Mouse (Mus musculus) kidney, postnatal 0 days (tissue): Measurements from ENCODE around the gene Plcb1. TPM values are rescaled to one million over a fixed set of nuclear protein-coding genes. Genes with fewer than 3 reads are reported as not detected.

Experiments
- ATAC-seq: fragments of 200-750 bp; cut with Nextera tagmentation; replicated peaks from 2 replicates; pipeline ENCODE4 v1.8.0; 2017; ENCODE audit warnings: low read depth, moderate number of reproducible peaks, moderate TSS enrichment, moderate library complexity; ENCODE audit not compliant: low FRiP score
- DNase-seq: peaks from one replicate; pipeline ENCODE4 v3.0.0-alpha.2; 2016; ENCODE audit warnings: low spot score
- H3K27ac ChIP-seq: fragments of 300-500 bp; sonication (generic); 2 replicates; pipeline ENCODE4 v1.5.1; 2014; ENCODE audit warnings: mild to moderate bottlenecking
- H3K27me3 ChIP-seq: fragments of 300-500 bp; sonication (generic); 2 replicates; pipeline ENCODE4 v1.6.1; 2014; ENCODE audit warnings: low read length, mixed read lengths; ENCODE audit not compliant: insufficient read depth
- H3K36me3 ChIP-seq: fragments of 300-500 bp; sonication (generic); 2 replicates; pipeline ENCODE4 v1.6.1; 2014; ENCODE audit warnings: low read length, mixed read lengths; ENCODE audit not compliant: insufficient read depth
- H3K4me1 ChIP-seq: fragments of 300-500 bp; sonication (generic); replicated peaks from 2 replicates; pipeline ENCODE4 v1.6.1; 2014; ENCODE audit warnings: antibody characterized with exemption, low read length, mixed read lengths; ENCODE audit not compliant: insufficient read depth
- H3K4me2 ChIP-seq: fragments of 300-500 bp; sonication (generic); 2 replicates; pipeline ENCODE4 v1.6.1; 2014; ENCODE audit warnings: mild to moderate bottlenecking, low read length, moderate library complexity, mixed read lengths
- H3K4me3 ChIP-seq: fragments of 300-500 bp; sonication (generic); replicated peaks from 2 replicates; pipeline ENCODE4 v1.5.1; 2014; ENCODE audit warnings: low read depth, low read length
- H3K9ac ChIP-seq: fragments of 300-500 bp; sonication (generic); 2 replicates; pipeline ENCODE4 v1.6.1; 2014; ENCODE audit warnings: low read depth, low read length
- H3K9me3 ChIP-seq: fragments of 300-500 bp; sonication (generic); replicated peaks from 2 replicates; pipeline ENCODE4 v1.6.1; 2016; ENCODE audit warnings: low read length, inconsistent platforms, mixed read lengths
- CTCF ChIP-seq: IDR thresholded peaks from 2 replicates; pipeline ENCODE4 v1.5.1; 2016; ENCODE audit warnings: antibody characterized with exemption, low read depth, mild to moderate bottlenecking, moderate library complexity
- WGBS: fragments of 180-500 bp; shearing (Covaris S2); extraction: QIAGEN DNeasy Blood & Tissue Kit; methylation state at CpG from one replicate; pipeline ENCODE4 v1.1.7; 2014; 5-methylcytosine and 5-hydroxymethylcytosine counted together
- polyA plus RNA-seq: library from polyadenylated mRNA; unstranded; fragments of >200 nt; fragmentation: Nextera tagmentation; extraction: Ambion mirVana; gene quantifications from 2 replicates; pipeline ENCODE4 v1.2.1, GENCODE M21; 2015

The Plcb1 gene
- polyA plus RNA-seq, 1 experiment from 2014 or later = 20.8 TPM

GRCm38 (mm10) chr2:135165512-135165911 is 379.6 kb downstream of the Plcb1 start:
- no peak for DNase-seq
- no peak overlapping the region for H3K4me3 ChIP-seq
- no peaks in the 10 kb centered on the region for H3K36me3 ChIP-seq
- no peak for ATAC-seq
- TF ChIP-seq CTCF = no peak
- H3K4me1 ChIP-seq = no peaks in the 10 kb centered on the region
- 60% methylated on average over 3 of the region's 3 CpGs for WGBS
- no peak overlapping the region for H3K27ac ChIP-seq
- H3K9me3 ChIP-seq = 0 out of 2 replicates have a peak, but pooled peaks cover 4% of the 10 kb centered on the region
- no peak overlapping the region for H3K9ac ChIP-seq
- H3K4me2 ChIP-seq = no peak overlapping the region
- no peaks in the 10 kb centered on the region for H3K27me3 ChIP-seq

- Histone ChIP-seq H3K36me3 (no peaks in the 10 kb centered on the region), H3K27me3 (no peaks in the 10 kb centered on the region), H3K9ac (no peak overlapping the region), H3K4me2 (no peak overlapping the region), H3K4me1 (no peaks in the 10 kb centered on the region; the same call in 1 of the 2 replicates), H3K27ac (no peak overlapping the region), H3K9me3 (no peaks in the 10 kb centered on the region), H3K4me3 (no peak overlapping the region)
- TF ChIP-seq CTCF = no peak
- 67% methylated on average over 4 of the region's 4 CpGs for WGBS
- DNase-seq (no peak), ATAC-seq (no peak)
Observed at GRCm38 (mm10) chr2:135175544-135175943, 389.7 kb downstream of the Plcb1 start.

- H3K4me2 ChIP-seq = no peak overlapping the region
- H3K27ac ChIP-seq = no peak overlapping the region
- DNase-seq (no peak), ATAC-seq (no peak)
- no peak overlapping the region for H3K9ac ChIP-seq
- no peak overlapping the region for H3K4me3 ChIP-seq
- no peaks in the 10 kb centered on the region for H3K27me3 ChIP-seq
- TF ChIP-seq CTCF = no peak
- H3K9me3 ChIP-seq = no peaks in the 10 kb centered on the region
- no peaks in the 10 kb centered on the region for H3K4me1 ChIP-seq
- H3K36me3 ChIP-seq = no peaks in the 10 kb centered on the region
- WGBS = 69% methylated on average over 6 of the region's 6 CpGs
Observed at GRCm38 (mm10) chr2:135187659-135188058, 401.8 kb downstream of the Plcb1 start.

GRCm38 (mm10) chr2:135200830-135201229 is 415.0 kb downstream of the Plcb1 start:
- no peaks in the 10 kb centered on the region for H3K9me3 ChIP-seq
- no peak for TF ChIP-seq CTCF
- no peak overlapping the region for H3K9ac ChIP-seq
- DNase-seq (no peak), ATAC-seq (no peak)
- no peak overlapping the region for H3K27ac ChIP-seq
- WGBS = 87% methylated on average over 3 of the region's 3 CpGs
- H3K36me3 ChIP-seq = no peaks in the 10 kb centered on the region
- H3K4me2 ChIP-seq = no peak overlapping the region
- H3K27me3 ChIP-seq = no peaks in the 10 kb centered on the region
- no peaks in the 10 kb centered on the region for H3K4me1 ChIP-seq
- no peak overlapping the region for H3K4me3 ChIP-seq

- H3K9ac ChIP-seq = no peak overlapping the region
- WGBS = 62% methylated on average over 4 of the region's 4 CpGs
- no peak overlapping the region for H3K4me3 ChIP-seq
- no peak for TF ChIP-seq CTCF
- ATAC-seq (no peak), DNase-seq (no peak)
- H3K4me2 ChIP-seq = no peak overlapping the region
- no peaks in the 10 kb centered on the region for H3K27me3 ChIP-seq
- no peak overlapping the region for H3K27ac ChIP-seq
- no peaks in the 10 kb centered on the region for H3K4me1 ChIP-seq
- H3K36me3 ChIP-seq = no peaks in the 10 kb centered on the region
- H3K9me3 ChIP-seq = no peaks in the 10 kb centered on the region
Observed at GRCm38 (mm10) chr2:135202390-135202789, 416.5 kb downstream of the Plcb1 start.

GRCm38 (mm10) chr2:135204141-135205120 is 418.6 kb downstream of the Plcb1 start:
- no peak overlapping the region for H3K9ac ChIP-seq
- no peak for DNase-seq

More at GRCm38 (mm10) chr2:135204141-135205120, 418.6 kb downstream of the Plcb1 start:
- Histone ChIP-seq H3K4me3 (no peak overlapping the region), H3K4me1 (no peaks in the 10 kb centered on the region), H3K36me3 (no peaks in the 10 kb centered on the region), H3K9me3 (no peaks in the 10 kb centered on the region), H3K27ac (no peak overlapping the region), H3K27me3 (no peaks in the 10 kb centered on the region), H3K4me2 (no peak overlapping the region)
- TF ChIP-seq CTCF = no peak
- ATAC-seq = no peak
- WGBS = 88% methylated on average over 11 of the region's 11 CpGs
